In the genomic region with DNA sequence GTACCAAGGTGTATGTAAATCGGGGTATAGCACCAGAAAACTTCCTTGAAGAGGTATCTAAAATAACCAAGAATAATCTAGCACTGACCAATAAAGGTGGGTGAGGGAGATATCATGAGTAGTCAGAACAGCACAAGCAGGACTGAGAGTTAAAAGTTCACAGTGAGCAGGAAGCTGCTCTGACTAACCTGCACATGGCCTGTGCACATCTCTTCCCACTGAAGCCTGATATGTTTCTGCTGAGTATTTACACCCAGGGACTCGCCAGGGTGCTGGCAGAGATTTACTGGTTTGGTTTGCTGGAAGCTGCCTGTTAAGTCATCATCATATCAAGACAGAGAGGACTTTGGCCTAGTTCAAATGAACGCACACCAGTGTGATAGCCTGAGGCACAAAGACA, we compare ENCODE assay signal across 24 mouse cellular contexts.
DNase-seq lines count a peak whose midpoint lies in the region; ATAC-seq and TF ChIP-seq lines count a peak whose summit lies in the region.
"Had no signal": no experiment of that assay in that cellular context is flagged by ENCODE, and none has a peak within 500 bp of the region (broad histone marks: within the 10 kb centered on the region; RNA-seq: fewer than 3 reads in every experiment).

No protein-coding gene starts in this region.

- no peak overlapping the region for H3K9ac ChIP-seq in intestine, embryonic 15.5 days
- no peak overlapping the region for H3K9ac ChIP-seq in intestine, postnatal 0 days (ENCODE audit: low read depth, low read length)
- H3K9ac ChIP-seq in stomach, postnatal 0 days (ENCODE audit: low read length) = no peak overlapping the region
- H3K9ac ChIP-seq in midbrain, embryonic 14.5 days (replicated peaks; ENCODE audit: low read length) = no peak overlapping the region
- H3K9ac ChIP-seq: embryonic facial prominence, embryonic 12.5 days; forebrain, embryonic 13.5 days; forebrain, embryonic 15.5 days had no signal

- H3K36me3 ChIP-seq in intestine, embryonic 15.5 days = no peaks in the 10 kb centered on the region
- no peaks in the 10 kb centered on the region for H3K36me3 ChIP-seq in intestine, postnatal 0 days (ENCODE audit: control insufficient read depth, insufficient read depth)
- no peaks in the 10 kb centered on the region for H3K36me3 ChIP-seq in stomach, postnatal 0 days (ENCODE audit: control insufficient read depth, insufficient read depth, low read length)
- H3K36me3 ChIP-seq in midbrain, embryonic 14.5 days (ENCODE audit: control insufficient read depth, insufficient read depth, low read length) = no peaks in the 10 kb centered on the region
- H3K36me3 ChIP-seq: embryonic facial prominence, embryonic 10.5 days; embryonic facial prominence, embryonic 12.5 days; forebrain, embryonic 15.5 days; G1E had no signal

- 71% methylated on average over 3 of the region's 3 CpGs for WGBS in intestine, embryonic 15.5 days
- 63% methylated on average over 3 of the region's 3 CpGs for WGBS in intestine, postnatal 0 days
- 74% methylated on average over 3 of the region's 3 CpGs for WGBS in stomach, postnatal 0 days
- 88% methylated on average over 3 of the region's 3 CpGs for whole genome bisulfite sequencing in midbrain, embryonic 14.5 days

- no peak overlapping the region for H3K4me3 ChIP-seq in gastrocnemius, adult 2 months
- no peak overlapping the region for H3K4me3 ChIP-seq in intestine, embryonic 15.5 days (replicated peaks)
- no peak overlapping the region for H3K4me3 ChIP-seq in intestine, postnatal 0 days (ENCODE audit: low read depth, low read length)
- H3K4me3 ChIP-seq in stomach, postnatal 0 days (ENCODE audit: low read depth, low read length) = no peak overlapping the region
- H3K4me3 ChIP-seq in midbrain, embryonic 14.5 days (replicated peaks; ENCODE audit: low read depth, low read length) = no peak overlapping the region
- H3K4me3 ChIP-seq: embryonic facial prominence, embryonic 10.5 days; embryonic facial prominence, embryonic 12.5 days; forebrain, embryonic 13.5 days; forebrain, embryonic 15.5 days had no signal

- H3K27ac ChIP-seq in gastrocnemius, adult 2 months = peak overlapping the region; percentile 38; the same call in 1 of the 2 replicates
- H3K27ac ChIP-seq in intestine, embryonic 15.5 days = no peak overlapping the region
- no peak overlapping the region for H3K27ac ChIP-seq in intestine, postnatal 0 days (ENCODE audit: low read depth, low read length)
- no peak overlapping the region for H3K27ac ChIP-seq in stomach, postnatal 0 days (replicated peaks)
- no peak overlapping the region for H3K27ac ChIP-seq in midbrain, embryonic 14.5 days (replicated peaks; ENCODE audit: low read depth, low read length)
- H3K27ac ChIP-seq: embryonic facial prominence, embryonic 10.5 days; embryonic facial prominence, embryonic 12.5 days; forebrain, embryonic 13.5 days; forebrain, embryonic 15.5 days had no signal

- no peaks in the 10 kb centered on the region for H3K9me3 ChIP-seq in intestine, embryonic 15.5 days
- no peaks in the 10 kb centered on the region for H3K9me3 ChIP-seq in intestine, postnatal 0 days (ENCODE audit: control insufficient read depth)
- H3K9me3 ChIP-seq in stomach, postnatal 0 days (ENCODE audit: control insufficient read depth, low read length) = no peaks in the 10 kb centered on the region
- no peaks in the 10 kb centered on the region for H3K9me3 ChIP-seq in midbrain, embryonic 14.5 days (ENCODE audit: control insufficient read depth, low read length)
- H3K9me3 ChIP-seq: embryonic facial prominence, embryonic 10.5 days; embryonic facial prominence, embryonic 12.5 days; forebrain, embryonic 13.5 days; forebrain, embryonic 15.5 days had no signal

- no peaks in the 10 kb centered on the region for H3K4me1 ChIP-seq in intestine, embryonic 15.5 days (replicated peaks)
- H3K4me1 ChIP-seq in intestine, postnatal 0 days (replicated peaks; ENCODE audit: control insufficient read depth, insufficient read depth, low read length) = no peaks in the 10 kb centered on the region
- H3K4me1 ChIP-seq in stomach, postnatal 0 days (replicated peaks; ENCODE audit: control insufficient read depth, insufficient read depth) = no peaks in the 10 kb centered on the region
- no peaks in the 10 kb centered on the region for H3K4me1 ChIP-seq in midbrain, embryonic 14.5 days (ENCODE audit: control insufficient read depth, insufficient read depth, low read length)
- H3K4me1 ChIP-seq: embryonic facial prominence, embryonic 10.5 days; embryonic facial prominence, embryonic 12.5 days; forebrain, embryonic 13.5 days; forebrain, embryonic 15.5 days had no signal

- peak; percentile 53 for DNase-seq in gastrocnemius, adult 2 months
- no peak for DNase-seq in gastrocnemius, postnatal 25 days
- no peak for DNase-seq in stomach, postnatal 0 days (ENCODE audit: low spot score)
- no peak for DNase-seq in midbrain, embryonic 14.5 days
- DNase-seq: adrenal gland, adult 8-10 months; adrenal gland, postnatal 14 days; adrenal gland, postnatal 36 days; B cell, adult 2 months; cerebellum, adult 11-12 months; cerebellum, adult 2 months; cerebellum, adult 9-10 months; cerebellum, postnatal 10 days; cerebellum, postnatal 25 days had no signal

- no peak for TF ChIP-seq EP300 in stomach, postnatal 0 days (optimal IDR thresholded peaks at IDR 0.05)

- TF ChIP-seq CTCF in gastrocnemius, adult 2 months (IDR thresholded peaks at IDR 0.05) = no peak
- TF ChIP-seq CTCF in intestine, postnatal 0 days (IDR thresholded peaks at IDR 0.05; ENCODE audit: low read depth) = no peak
- no peak for TF ChIP-seq CTCF in stomach, postnatal 0 days (IDR thresholded peaks at IDR 0.05; ENCODE audit: low read depth)

- intact Hi-C loops in gastrocnemius, adult 2 months (cut with DNase I) = no loop called here

- H3K4me2 ChIP-seq in intestine, embryonic 15.5 days (replicated peaks) = no peak overlapping the region
- no peak overlapping the region for H3K4me2 ChIP-seq in intestine, postnatal 0 days (replicated peaks; ENCODE audit: low read depth)
- no peak overlapping the region for H3K4me2 ChIP-seq in stomach, postnatal 0 days (replicated peaks; ENCODE audit: low read depth)
- H3K4me2 ChIP-seq in midbrain, embryonic 14.5 days (ENCODE audit: low read length) = no peak overlapping the region
- H3K4me2 ChIP-seq: embryonic facial prominence, embryonic 12.5 days; forebrain, embryonic 13.5 days; forebrain, embryonic 15.5 days had no signal

- peak; percentile 72 for ATAC-seq in intestine, embryonic 15.5 days
- no peak for ATAC-seq in intestine, postnatal 0 days
- ATAC-seq in stomach, postnatal 0 days (ENCODE audit: low FRiP score, low TSS enrichment) = 0 out of 2 replicates have a peak, but pooled peaks have one; percentile 15
- ATAC-seq in midbrain, embryonic 14.5 days (ENCODE audit: low FRiP score, low TSS enrichment) = no peak
- ATAC-seq: activated CD4-positive, CD25-positive, alpha-beta regulatory T cell, adult 4 months; CD4-positive, CD25-positive, alpha-beta regulatory T cell, adult 4 months; forebrain, embryonic 13.5 days; forebrain, embryonic 15.5 days; Patski had no signal

- no peaks in the 10 kb centered on the region for H3K27me3 ChIP-seq in intestine, embryonic 15.5 days (replicated peaks)
- no peaks in the 10 kb centered on the region for H3K27me3 ChIP-seq in intestine, postnatal 0 days (replicated peaks; ENCODE audit: control insufficient read depth, insufficient read depth, low read length)
- no peaks in the 10 kb centered on the region for H3K27me3 ChIP-seq in stomach, postnatal 0 days (ENCODE audit: control insufficient read depth, insufficient read depth, low read length)
- no peaks in the 10 kb centered on the region for H3K27me3 ChIP-seq in midbrain, embryonic 14.5 days (ENCODE audit: control insufficient read depth, insufficient read depth, low read length)
- H3K27me3 ChIP-seq: CH12.LX; embryonic facial prominence, embryonic 12.5 days; forebrain, embryonic 13.5 days; forebrain, embryonic 15.5 days; Patski had no signal

Comparison
In these comparisons a context has a peak if more than half of its experiments do, and no peak if none do; other contexts are left out.
1. ATAC-seq: peak in intestine, embryonic 15.5 days (single experiment) and stomach, postnatal 0 days (single experiment); none in intestine, postnatal 0 days (single experiment) and midbrain, embryonic 14.5 days (single experiment).